Mouse (Mus musculus): ENCODE data around the gene Zfp36.

- TF ChIP-seq CTCF (IDR thresholded peaks at IDR 0.05; ENCODE audit: low read depth) (no peak), EP300 (IDR thresholded peaks at IDR 0.05; ENCODE audit: low read depth) (no peak)
These were observed 22.1 kb downstream of the Zfp36 start for GRCm38 (mm10) chr7:28357984-28358383.

Measured in heart, postnatal 0 days (tissue).